Mouse (Mus musculus) testis, adult 2 months (tissue): Measurements from ENCODE around the gene Parl. TPM values are rescaled to one million over a fixed set of nuclear protein-coding genes. Genes with fewer than 3 reads are reported as not detected.

Experiments
- H3K27ac ChIP-seq: fragments of 200-500 bp; 2 replicates; pipeline ENCODE4 v1.5.1; 2012; ENCODE audit warnings: low read depth, low read length; ENCODE audit not compliant: control insufficient read depth, insufficient read depth
- H3K27me3 ChIP-seq: fragments of 200-500 bp; 2 replicates; pipeline ENCODE4 v1.6.1; 2012; ENCODE audit warnings: mild to moderate bottlenecking, low read length, moderate library complexity; ENCODE audit not compliant: control insufficient read depth, insufficient read depth
- H3K36me3 ChIP-seq: fragments of 200-500 bp; 2 replicates; pipeline ENCODE4 v1.6.1; 2012; ENCODE audit warnings: mild to moderate bottlenecking, low read length; ENCODE audit not compliant: control insufficient read depth, insufficient read depth
- H3K4me1 ChIP-seq: fragments of 200-500 bp; 2 replicates; pipeline ENCODE4 v1.6.1; 2012; ENCODE audit warnings: low read length; ENCODE audit not compliant: control insufficient read depth, insufficient read depth
- H3K4me3 ChIP-seq: fragments of 200-500 bp; 2 replicates; pipeline ENCODE4 v1.5.1; 2012; ENCODE audit warnings: low read depth, mild to moderate bottlenecking, low read length, moderate library complexity, mixed read lengths; ENCODE audit not compliant: control insufficient read depth
- CTCF ChIP-seq: fragments of 200-500 bp; IDR thresholded peaks from 2 replicates; pipeline ENCODE4 v1.5.1; 2012; ENCODE audit warnings: low read depth, mild to moderate bottlenecking, inconsistent platforms, low read length, moderate library complexity; ENCODE audit not compliant: control insufficient read depth, insufficient read depth, insufficient replicate concordance
- POLR2A ChIP-seq: fragments of 200-500 bp; IDR thresholded peaks from 2 replicates; pipeline ENCODE4 v1.6.1; 2012; ENCODE audit warnings: low read depth, mild to moderate bottlenecking, inconsistent platforms, low read length, moderate library complexity; ENCODE audit not compliant: control insufficient read depth
- polyA plus RNA-seq: library from polyadenylated mRNA; depleted of rRNA; stranded (reverse); fragments of >200 nt; gene quantifications from 2 replicates; pipeline ENCODE4 v1.2.3, GENCODE M21; 2012; rRNA removed

The Parl gene
- polyA plus RNA-seq: 48.6 and 54.1 TPM in 2 replicates

DNA sequence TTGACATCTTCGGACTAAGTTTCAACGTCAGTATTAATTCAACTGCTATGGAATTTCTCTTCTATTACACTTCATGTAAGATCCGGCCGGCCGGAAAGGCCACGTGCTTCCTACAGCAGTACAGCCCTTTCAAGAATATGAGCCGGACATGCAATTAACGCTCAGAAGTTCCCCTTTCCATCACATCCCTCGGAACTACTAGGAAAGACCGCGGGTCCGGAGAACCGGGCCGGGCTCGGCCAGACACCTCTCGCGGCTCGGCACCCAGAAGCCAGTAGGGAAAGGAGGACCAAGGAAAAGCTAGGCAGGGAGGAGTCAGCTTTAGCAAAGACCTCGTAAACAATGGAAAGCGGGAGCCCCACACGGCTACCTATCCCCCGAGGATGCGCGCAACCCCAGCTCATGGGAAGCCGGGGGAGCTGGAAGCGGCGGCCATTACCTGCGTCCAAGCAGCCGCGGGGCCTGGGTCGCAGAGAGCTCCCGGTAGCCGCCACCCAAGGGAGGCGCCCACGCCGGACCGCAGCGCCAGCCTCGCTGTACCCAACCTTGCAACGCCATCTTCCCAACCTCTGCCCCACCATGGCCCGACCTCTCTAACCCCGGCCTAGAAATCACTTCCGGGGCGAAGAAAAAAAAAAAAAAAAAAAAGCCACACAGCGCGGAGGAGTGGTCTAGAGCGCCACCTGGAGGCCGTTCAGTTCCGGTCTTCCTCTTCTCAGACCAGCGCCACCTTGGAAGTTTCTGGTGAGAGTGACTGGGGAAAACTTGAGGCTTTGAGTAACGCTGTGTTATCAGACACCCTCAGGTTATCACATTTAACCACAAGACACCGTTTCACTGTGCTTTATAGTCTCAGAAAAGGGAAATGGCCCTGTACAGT is at the start of gene Parl:
Gene Parl (minus strand): TSS at position 618 of the 880 bp plus-strand sequence.
- peaks cover 9% of the 10 kb centered on the region for H3K4me1 ChIP-seq
- TF ChIP-seq CTCF (peak; percentile 85), POLR2A (peak; percentile 72)

DNA sequence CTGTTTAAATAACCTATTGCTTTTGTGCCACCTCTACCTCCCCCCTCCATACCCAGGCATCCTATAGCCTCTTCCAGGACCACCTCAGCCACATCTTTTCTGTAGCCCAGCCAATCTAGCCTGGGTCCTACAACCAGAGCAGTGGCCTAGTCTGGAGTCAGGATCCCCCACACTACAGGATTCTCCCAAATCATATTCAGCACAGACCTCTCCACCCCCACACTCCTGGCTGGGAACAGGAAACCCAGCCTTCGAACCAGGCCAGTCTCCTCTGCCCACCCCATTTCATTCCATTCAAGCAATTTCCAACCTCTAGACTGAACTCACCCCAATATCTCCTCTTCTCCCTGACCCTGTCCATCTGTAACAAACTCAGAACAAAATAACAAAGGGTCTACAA is 43.3 kb upstream of the Parl start:
- H3K27me3 ChIP-seq: no peaks in the 10 kb centered on the region
- no peaks in the 10 kb centered on the region for H3K36me3 ChIP-seq
- no peak overlapping the region for H3K27ac ChIP-seq
- no peaks in the 10 kb centered on the region for H3K4me1 ChIP-seq
- TF ChIP-seq POLR2A (no peak), CTCF (no peak)
- H3K4me3 ChIP-seq: no peak overlapping the region

More for the DNA sequence above, at the start of gene Parl:
- Histone ChIP-seq H3K27ac (peak within 1 kb of the TSS; percentile 82), H3K36me3 (no peaks in the 10 kb centered on the region; the same call in 1 of the 2 replicates), H3K4me3 (peak within 1 kb of the TSS; percentile 98), H3K27me3 (no peaks in the 10 kb centered on the region)

DNA sequence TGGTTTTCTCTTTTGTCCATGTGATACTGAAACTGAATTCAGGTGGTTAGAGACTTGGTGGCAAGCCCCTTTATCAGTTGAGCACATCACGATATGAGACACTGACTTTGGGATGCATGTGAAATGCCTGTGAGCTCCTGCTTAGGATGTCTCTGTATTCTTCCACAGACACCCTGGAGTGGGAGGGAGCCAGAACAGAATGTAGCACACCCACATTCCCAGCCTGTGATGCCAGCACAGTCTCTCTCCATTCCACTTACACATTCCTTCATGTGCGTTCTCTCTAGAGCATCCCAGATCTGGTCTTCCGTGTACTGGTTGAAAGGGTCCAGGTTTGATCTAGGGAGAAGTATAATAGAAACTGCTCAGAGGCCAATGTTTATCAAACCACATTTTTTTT is 36.4 kb upstream of the Parl start:
- Histone ChIP-seq H3K36me3 (no peaks in the 10 kb centered on the region), H3K4me1 (no peaks in the 10 kb centered on the region), H3K27me3 (no peaks in the 10 kb centered on the region), H3K4me3 (no peak overlapping the region), H3K27ac (no peak overlapping the region)
- TF ChIP-seq POLR2A: no peak
- no peak for TF ChIP-seq CTCF

DNA sequence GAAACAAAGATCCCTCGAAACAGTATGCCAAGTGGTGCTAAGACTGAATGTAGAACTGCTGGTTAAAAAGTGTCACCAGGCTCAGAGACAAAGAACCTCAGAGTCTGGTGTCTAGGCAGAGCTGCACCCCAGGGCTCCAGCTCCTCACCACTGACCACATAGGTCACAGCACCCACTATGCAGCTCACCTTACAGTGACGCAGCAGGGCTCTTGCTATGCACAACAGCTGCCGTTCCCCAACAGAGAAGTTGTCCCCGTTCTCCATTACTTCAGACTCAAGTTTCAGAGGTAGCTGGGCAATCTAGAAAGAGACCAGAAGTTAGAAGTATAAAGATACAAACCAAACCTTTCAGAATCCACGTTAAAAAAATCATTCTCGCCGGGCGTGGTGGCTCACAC is 32.7 kb upstream of the Parl start:
- no peaks in the 10 kb centered on the region for H3K36me3 ChIP-seq
- no peak overlapping the region for H3K4me3 ChIP-seq
- H3K27me3 ChIP-seq: no peaks in the 10 kb centered on the region
- H3K4me1 ChIP-seq: no peaks in the 10 kb centered on the region
- TF ChIP-seq CTCF (no peak), POLR2A (no peak)
- H3K27ac ChIP-seq: no peak overlapping the region

DNA sequence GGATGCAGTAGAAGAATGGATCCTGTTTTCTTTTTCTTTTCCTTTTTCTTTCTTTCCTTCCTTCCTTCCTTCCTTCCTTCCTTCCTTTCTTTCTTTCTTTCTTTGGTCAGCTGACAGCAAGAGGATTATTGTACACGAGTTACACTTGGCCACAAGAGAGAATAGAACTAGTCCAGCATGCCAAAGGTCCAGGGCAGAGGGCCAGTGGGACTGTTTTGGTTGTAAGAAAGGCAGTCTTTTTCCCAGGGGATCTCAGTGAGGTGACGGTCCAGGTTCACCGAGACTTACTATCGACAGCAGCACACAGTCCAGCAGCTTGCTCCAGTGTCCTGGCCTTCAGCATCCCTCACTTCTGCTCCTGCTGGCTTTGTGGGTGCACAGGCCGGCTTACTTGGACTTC is 26.1 kb upstream of the Parl start:
- Histone ChIP-seq H3K4me1 (no peaks in the 10 kb centered on the region), H3K36me3 (no peaks in the 10 kb centered on the region), H3K27ac (no peak overlapping the region), H3K4me3 (no peak overlapping the region), H3K27me3 (no peaks in the 10 kb centered on the region)
- TF ChIP-seq POLR2A (no peak), CTCF (no peak)

DNA sequence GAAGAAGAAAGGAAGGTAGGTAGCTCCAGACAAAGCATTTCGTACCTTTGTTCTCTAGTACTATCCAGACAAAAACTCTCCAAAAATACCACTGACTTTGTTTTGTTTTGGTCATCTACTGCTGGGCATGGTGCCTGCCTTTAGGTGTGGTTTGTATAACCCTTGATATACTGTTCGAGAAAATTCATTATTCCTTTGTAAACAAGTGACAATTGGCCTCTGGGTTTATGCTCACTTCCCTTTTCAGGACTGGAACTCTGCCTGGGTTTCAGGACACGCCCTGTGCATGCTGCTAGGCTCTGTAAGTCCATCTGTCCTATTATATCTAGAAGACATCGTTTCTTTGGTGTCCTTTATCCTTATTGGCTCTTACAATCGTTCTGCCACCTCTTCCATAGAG is 23.1 kb upstream of the Parl start, which contains the start of gene Cyp2ab1:
Gene Cyp2ab1 (minus strand): TSS at position 119 of the 400 bp plus-strand sequence.
- no peak for TF ChIP-seq POLR2A
- no peak for TF ChIP-seq CTCF
- H3K36me3 ChIP-seq: no peaks in the 10 kb centered on the region
- H3K27me3 ChIP-seq: no peaks in the 10 kb centered on the region
- H3K27ac ChIP-seq: no peak within 1 kb of the TSS
- no peaks in the 10 kb centered on the region for H3K4me1 ChIP-seq
- H3K4me3 ChIP-seq: no peak within 1 kb of the TSS

DNA sequence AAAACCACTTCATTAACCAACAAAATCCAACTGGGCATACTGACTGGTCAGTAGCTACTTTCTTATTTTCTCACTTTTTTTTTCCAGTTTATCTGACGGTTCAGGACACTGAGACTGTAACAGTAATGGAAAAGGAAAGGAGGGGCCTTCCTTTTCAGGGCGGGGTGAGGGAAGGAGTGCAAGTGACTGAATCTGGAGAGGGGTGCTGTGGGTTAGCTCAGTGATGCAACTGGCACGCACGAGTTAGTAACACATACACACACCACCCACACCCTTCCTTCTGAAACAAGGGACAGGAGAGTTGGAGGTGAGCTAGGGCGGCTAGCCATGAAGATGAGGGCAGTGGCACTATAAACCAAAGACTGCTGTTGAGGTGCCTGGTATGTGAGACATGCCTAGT is 21.7 kb upstream of the Parl start:
- no peaks in the 10 kb centered on the region for H3K27me3 ChIP-seq
- no peak overlapping the region for H3K4me3 ChIP-seq
- no peaks in the 10 kb centered on the region for H3K4me1 ChIP-seq
- no peaks in the 10 kb centered on the region for H3K36me3 ChIP-seq
- TF ChIP-seq POLR2A (no peak), CTCF (no peak)
- H3K27ac ChIP-seq: no peak overlapping the region

DNA sequence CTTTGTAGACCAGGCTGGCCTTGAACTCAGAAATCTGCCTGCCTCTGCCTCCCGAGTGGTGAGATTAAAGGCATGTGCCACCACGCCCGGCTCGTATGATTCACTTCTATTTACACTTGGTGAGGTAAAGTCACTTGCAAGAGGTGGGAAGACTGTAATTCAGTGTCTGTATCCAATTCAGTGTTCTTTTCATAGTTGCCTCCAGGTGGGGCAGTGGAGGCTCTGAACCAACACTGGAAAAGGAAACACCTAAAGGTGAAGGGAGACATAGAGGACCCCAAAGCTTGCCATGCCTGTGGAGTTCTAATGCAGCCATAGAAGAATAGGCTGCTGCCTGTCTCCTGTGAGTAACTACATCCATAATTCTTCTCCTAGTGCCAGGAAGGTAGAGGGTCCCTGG is 20.1 kb upstream of the Parl start:
- no peak overlapping the region for H3K27ac ChIP-seq
- no peaks in the 10 kb centered on the region for H3K27me3 ChIP-seq
- H3K36me3 ChIP-seq: no peaks in the 10 kb centered on the region
- no peaks in the 10 kb centered on the region for H3K4me1 ChIP-seq
- no peak overlapping the region for H3K4me3 ChIP-seq
- no peak for TF ChIP-seq CTCF
